Mouse (Mus musculus) right cerebral cortex, postnatal 36 days (tissue): ENCODE measurements at regions not wholly inside any gene's neighbourhood (a gene's known extent, or its start where the extent isn't known, plus 50 kb on each side); places are given as distances from the start of the nearest gene placed in this dataset.

ENCODE experiments used
- DNase-seq, 2 experiments: peaks; one replicate each; pipeline ENCODE4 v3.0.0; 2022; ENCODE audit warnings: low spot score in 2 of 2, mixed read lengths in 1 of 2

DNA sequence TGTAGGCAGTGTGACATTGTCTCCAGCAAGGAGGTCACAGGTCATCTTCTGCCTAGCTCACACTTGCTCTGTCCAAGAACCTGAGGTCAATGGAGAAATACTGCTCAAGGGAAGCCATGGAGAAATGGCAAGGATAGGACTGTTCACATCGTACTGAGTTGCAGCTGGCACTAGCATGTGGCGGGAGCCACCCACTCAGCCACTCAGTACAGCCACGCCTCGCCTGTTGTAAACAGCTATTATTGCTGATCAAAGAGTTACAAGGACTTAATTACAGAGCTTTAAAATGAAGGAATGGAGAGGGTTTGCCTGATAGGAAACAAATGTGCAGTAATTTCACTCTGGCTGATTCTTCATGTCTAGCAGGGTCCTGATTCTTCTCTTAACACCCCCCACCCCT is 64.8 kb downstream of the Dll1 start:
- no peak for DNase-seq

DNA sequence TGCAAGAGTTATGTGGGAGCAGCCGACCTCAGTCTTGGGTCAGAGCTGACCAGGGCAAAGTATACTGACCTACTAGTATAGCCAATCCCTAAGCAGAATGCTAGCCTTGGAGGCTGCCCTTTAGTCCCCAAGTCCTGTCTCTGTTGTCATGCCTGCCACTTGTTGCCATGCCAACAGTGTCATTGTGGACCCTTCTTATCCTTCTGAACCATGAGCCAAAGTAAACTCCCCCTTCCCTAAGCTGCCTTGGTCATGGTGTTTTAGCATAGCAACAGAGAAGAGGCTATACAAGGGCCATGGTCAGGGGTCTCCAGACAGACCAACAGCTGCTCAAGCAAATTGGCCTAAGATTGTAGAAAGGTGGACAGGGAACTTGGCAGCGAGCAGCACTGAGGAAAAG is 66.2 kb downstream of the Dll1 start:
- DNase-seq: no peak

GRCm38 (mm10) chr17:15302110-15302509 is 74.6 kb downstream of the Dll1 start:
- no peak for DNase-seq

GRCm38 (mm10) chr17:15299743-15300371 is 76.8 kb downstream of the Dll1 start:
- DNase-seq: no peak

DNA sequence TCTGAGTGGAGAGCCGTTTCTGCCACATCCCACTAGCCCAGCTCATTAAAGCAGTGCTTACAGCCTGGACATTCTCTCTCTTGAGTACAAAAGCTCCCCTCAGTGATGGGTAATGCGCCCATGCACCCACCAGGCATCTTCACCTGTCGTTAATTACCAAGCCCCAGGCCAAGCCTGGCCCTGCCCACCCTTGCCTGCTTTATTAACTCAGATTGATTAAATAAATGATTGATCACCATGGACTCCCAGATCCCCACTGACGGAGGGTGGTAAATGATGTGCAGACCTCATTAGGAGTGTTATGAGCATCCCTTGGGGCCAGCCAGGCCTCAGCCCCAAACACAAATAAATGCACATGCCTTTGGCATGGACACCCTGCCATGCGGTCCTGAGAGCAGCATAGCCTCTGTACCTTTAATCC is 82.5 kb downstream of the Dll1 start:
- no peak for DNase-seq

- DNase-seq: no peak
Observed at GRCm38 (mm10) chr17:15292490-15293070, 84.1 kb downstream of the Dll1 start.

DNA sequence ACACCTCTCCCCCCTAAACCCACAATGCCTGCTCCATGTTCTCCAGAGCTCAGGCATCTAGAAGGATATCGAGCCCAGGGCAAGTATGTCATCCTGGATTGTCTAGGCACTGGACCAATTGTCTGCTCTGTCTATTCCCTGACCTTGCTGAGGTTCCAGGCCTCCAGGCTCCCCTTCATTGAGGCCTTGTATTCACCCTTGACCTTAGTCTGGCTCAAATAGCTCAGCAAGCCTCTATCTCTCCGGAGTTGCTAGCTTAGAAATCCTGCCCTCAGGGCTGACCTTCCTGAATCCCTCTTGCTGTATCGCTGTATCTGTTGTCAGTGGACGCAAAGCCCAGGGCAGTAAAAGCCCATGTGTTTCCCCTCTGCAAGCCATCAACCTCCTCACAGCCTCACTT is 85.0 kb downstream of the Dll1 start:
- no peak for DNase-seq

- no peak for DNase-seq
Observed at GRCm38 (mm10) chr17:15290326-15290725, 86.3 kb downstream of the Dll1 start.

DNA sequence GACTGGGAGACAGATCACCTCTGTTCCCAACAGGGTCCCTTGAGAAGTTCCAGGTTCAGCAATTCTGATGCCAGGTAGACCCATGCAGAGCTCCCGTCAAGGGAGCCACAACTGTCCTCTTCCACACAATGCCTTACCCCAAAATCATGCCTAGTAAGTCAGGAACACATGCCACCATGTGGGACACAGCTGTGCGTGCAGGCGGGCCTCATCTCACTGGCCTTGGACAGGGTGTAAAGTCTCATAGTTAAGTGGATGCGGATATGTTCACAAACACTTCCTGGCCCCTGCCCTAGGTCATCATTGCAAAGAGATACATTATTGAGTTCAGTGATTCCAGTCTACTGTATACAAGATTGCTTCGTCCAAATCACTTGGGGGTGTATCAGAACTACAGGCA is 87.6 kb downstream of the Dll1 start:
- no peak for DNase-seq

DNA sequence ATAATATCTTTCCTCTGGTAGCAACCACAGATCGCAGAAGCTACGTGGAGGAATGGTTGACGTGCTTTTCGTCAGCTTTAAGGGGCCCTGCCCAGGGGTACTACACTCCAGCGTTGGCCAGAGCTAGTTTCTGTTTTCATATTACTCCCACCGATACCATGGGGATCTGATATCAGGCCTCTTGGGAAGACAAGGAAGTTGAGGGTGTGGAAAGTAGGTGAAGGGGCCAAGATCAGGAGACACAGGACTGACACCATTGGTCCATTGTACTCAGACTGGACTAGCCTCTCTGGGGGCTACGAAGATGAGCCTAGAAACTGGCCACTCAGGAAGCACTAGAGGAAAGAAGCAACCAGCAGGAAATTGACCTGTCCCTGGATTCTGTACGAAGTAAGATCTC is 88.0 kb downstream of the Dll1 start:
- DNase-seq: no peak

- DNase-seq: no peak
Observed at GRCm38 (mm10) chr17:15286596-15286995, 90.1 kb downstream of the Dll1 start.

- DNase-seq: peak; percentile 8 to 20
Observed at GRCm38 (mm10) chr17:15285399-15286043, 91.2 kb downstream of the Dll1 start.

GRCm38 (mm10) chr17:15269905-15270304 is 106.8 kb downstream of the Dll1 start:
- DNase-seq: no peak

DNA sequence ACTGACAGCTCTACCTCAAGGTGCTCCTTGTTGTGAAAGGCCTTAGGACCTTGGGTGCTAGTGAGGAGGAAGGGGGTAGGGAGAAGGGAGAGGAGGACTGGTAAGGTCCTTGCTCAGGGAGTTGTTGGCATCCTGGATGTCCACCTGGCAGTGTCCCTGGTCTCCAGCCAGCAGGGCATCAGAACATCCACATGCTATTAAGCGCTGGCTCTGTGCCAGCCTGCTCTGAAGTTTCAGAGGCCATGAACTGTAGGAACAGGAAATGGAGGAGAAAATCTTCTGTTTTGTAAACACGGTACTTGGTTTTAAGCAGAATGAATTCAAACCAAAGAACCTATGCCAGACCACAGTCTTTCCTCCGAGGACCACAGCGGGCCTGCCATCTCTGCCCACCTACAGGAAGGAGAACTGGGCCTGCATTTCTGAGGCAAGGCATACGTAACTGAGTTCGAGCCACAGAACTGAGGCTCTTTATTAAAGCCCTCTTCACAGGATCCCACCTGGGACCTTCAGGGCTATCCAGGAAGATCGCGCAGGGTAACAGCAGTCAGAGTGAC is 107.5 kb downstream of the Dll1 start:
- no peak for DNase-seq

- DNase-seq: no peak
Observed at GRCm38 (mm10) chr17:15267721-15268120, 109.0 kb downstream of the Dll1 start.

DNA sequence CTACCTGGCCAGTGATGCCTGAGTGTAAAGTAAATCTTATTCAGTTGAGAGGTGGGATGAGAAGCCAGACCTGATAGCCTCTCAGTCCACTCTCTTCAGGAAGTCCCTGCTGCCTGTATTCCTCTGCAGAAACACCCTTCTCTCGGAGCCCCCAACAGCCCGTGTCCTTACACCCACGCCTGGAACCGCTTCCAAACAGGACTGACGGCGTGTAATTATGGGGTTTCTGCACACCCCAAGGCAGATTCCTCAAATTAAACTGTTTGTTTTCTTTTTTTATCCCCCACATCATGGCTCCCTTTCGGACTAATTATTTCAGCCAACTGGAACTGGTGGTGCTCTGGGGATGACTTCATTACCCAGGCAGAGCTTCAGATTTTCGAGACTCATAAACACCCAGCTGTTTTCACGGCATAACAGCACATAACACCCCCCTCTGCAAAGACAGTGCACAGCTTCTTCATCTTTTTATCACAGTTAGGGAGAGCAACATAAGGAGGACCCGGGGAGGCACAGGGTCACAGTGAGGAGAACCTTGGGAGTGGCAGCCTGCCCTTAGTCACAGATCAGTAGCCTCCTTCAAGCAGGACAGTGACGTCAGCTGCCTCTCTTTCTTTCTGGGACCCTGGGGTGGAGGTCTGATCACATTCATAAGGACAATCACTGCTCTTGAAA is 117.1 kb downstream of the Dll1 start:
- DNase-seq: peak in 1 of 2 experiments; percentile 7

DNA sequence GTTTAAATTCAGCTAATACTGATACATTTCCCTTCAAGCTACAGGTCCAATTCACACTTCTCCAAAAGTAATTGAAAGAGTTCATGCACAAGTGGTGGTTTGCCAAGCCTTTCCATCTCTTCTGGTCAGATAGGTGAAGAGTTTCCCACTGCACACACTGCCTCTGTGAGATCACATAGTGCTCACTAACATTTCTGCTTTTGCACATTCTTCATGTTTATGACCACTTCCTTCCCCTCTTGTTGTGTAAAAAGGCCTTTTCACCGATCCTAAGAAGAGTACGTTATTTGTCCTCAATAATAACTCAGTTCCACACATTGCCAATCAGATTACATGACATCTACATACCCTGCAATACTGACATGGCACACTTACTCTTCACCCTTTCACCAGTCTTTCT is 120.8 kb downstream of the Dll1 start:
- no peak for DNase-seq

DNA sequence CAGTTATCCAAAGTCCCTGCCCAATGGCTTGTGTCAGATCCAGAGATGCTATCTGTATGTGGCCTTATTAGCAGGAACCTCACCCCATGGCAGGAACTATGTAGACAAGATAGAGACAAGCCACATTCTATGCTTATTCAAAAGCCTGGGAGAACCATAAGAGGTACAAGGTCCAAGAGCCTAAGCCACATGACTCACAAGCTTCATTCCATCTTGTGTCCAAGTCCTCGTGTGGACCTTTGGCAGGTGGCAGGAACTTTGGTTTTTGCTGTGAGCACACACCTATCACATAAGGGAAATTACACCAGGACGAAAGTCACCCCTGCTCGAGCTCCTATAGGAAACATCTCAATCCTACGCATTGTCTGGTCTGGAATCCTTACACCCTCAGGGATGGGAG is 122.9 kb downstream of the Dll1 start:
- no peak for DNase-seq

DNA sequence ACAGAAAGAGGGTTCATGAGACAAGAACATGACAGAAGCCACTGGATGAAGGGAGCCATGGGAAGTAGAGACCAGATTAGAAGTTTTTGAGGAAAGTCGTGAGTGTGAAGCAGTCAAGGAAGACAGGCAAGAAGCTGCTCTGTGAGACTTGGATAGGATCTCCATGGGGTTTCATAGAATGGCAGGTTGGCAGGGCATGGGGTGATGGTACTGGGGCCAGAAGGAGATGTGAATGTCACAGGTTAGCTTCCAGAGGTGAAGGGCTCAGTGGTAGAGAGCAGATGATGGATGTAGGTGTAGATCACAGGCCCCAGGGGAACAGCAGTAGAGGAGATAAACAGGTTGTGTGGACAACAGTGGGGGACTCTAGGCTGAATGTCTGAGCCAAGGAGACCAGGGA is 123.4 kb downstream of the Dll1 start:
- DNase-seq: no peak

GRCm38 (mm10) chr17:15252187-15252586 is 124.5 kb downstream of the Dll1 start:
- DNase-seq: no peak

DNA sequence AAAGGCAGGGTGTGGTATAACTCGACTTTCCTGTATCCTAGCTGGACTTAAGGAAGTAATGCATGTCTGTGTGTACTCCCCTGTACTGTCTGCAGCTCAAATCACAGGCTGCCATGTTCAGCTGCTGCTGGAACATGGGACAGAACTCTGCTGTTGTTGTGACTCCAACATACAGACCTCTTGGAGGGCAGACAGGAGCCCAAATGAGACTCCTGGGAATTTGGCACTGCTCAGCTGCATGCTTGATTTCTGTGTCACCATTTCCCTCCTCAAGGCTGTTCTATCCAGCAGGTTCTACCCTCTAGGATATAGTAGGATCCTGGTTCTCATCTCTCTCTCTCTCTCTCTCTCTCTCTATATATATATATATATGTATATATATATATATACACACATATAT is 125.0 kb downstream of the Dll1 start:
- no peak for DNase-seq

DNA sequence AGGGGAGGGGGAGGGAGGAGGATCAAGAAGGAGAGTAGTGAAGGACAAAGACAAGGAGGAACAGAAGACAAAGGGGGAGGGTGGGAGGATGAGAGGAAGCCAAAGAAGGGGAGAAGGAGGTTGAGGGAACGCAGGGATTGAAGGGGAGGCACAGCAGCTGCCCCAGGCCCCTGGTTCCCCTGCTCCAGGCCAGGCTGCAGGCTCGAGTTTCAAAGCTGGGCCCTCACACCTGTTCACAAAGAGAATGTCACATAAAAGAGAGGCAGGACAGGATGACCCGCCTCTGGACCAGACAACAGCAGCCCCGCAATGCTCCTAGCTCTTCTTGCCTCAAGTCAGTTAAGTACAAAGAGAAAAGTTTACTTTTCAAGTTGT is 128.3 kb downstream of the Dll1 start:
- DNase-seq: no peak
